Mouse (Mus musculus): ENCODE data around the gene Myrf.

The Myrf gene

GRCm38 (mm10) chr19:10240654-10241305 lies at the start of gene Myrf:
Myrf (minus strand) TSS chr19:10240748.
- peak; percentile 77 to 84 for DNase-seq

- peak in 1 of 2 experiments; percentile 37 for DNase-seq
Measured at GRCm38 (mm10) chr19:10289609-10290150, 49.1 kb upstream of the Myrf start.

- no peak for DNase-seq
Measured at GRCm38 (mm10) chr19:10288125-10289040, 47.8 kb upstream of the Myrf start.

GRCm38 (mm10) chr19:10286458-10286872 lies 45.9 kb upstream of the Myrf start:
- peak in 1 of 2 experiments; percentile 52 for DNase-seq

- peak in 1 of 2 experiments; percentile 50 for DNase-seq
Measured at GRCm38 (mm10) chr19:10280771-10281540, 40.4 kb upstream of the Myrf start.

GRCm38 (mm10) chr19:10279668-10280067 lies 39.1 kb upstream of the Myrf start:
- DNase-seq: peak in 1 of 2 experiments; percentile 35

GRCm38 (mm10) chr19:10278669-10279324 lies 38.2 kb upstream of the Myrf start:
- DNase-seq: no peak

GRCm38 (mm10) chr19:10277759-10278158 lies 37.2 kb upstream of the Myrf start:
- peak; percentile 85 to 92 for DNase-seq

GRCm38 (mm10) chr19:10277331-10277730 lies 36.8 kb upstream of the Myrf start:
- peak in 1 of 2 experiments; percentile 78 for DNase-seq

- no peak for DNase-seq
Measured at GRCm38 (mm10) chr19:10276483-10277144, 36.1 kb upstream of the Myrf start.

GRCm38 (mm10) chr19:10274056-10274455 lies 33.5 kb upstream of the Myrf start:
- DNase-seq: no peak

GRCm38 (mm10) chr19:10272746-10273145 lies 32.2 kb upstream of the Myrf start:
- no peak for DNase-seq

- DNase-seq: no peak
Measured at GRCm38 (mm10) chr19:10271592-10271991, 31.0 kb upstream of the Myrf start.

- DNase-seq: no peak
Measured at GRCm38 (mm10) chr19:10270356-10270755, 29.8 kb upstream of the Myrf start.

- DNase-seq: no peak
Measured at GRCm38 (mm10) chr19:10268851-10269250, 28.3 kb upstream of the Myrf start.

- peak; percentile 69 to 80 for DNase-seq
Measured at GRCm38 (mm10) chr19:10267953-10268352, 27.4 kb upstream of the Myrf start.

GRCm38 (mm10) chr19:10267057-10267456 lies 26.5 kb upstream of the Myrf start:
- peak; percentile 23 to 61 for DNase-seq

GRCm38 (mm10) chr19:10266196-10266850 lies 25.8 kb upstream of the Myrf start:
- DNase-seq: peak; percentile 88 to 91

GRCm38 (mm10) chr19:10261369-10261768 lies 20.8 kb upstream of the Myrf start:
- no peak for DNase-seq

GRCm38 (mm10) chr19:10258279-10259011 lies 17.9 kb upstream of the Myrf start:
- peak; percentile 76 to 89 for DNase-seq
